Mouse (Mus musculus): Measurements from ENCODE around the gene Znhit3.

The Znhit3 gene

GRCm38 (mm10) chr11:84916053-84916702, at the start of gene Znhit3:
TSS of gene Znhit3 (minus strand) at chr11:84916366.
- peak; percentile 88 for ATAC-seq (ENCODE audit: low TSS enrichment)

GRCm38 (mm10) chr11:84963556-84963955, 47.4 kb upstream of the Znhit3 start:
- ATAC-seq (ENCODE audit: low TSS enrichment), result no peak

GRCm38 (mm10) chr11:84962536-84962935, 46.4 kb upstream of the Znhit3 start:
- no peak for ATAC-seq (ENCODE audit: low TSS enrichment)

DNA sequence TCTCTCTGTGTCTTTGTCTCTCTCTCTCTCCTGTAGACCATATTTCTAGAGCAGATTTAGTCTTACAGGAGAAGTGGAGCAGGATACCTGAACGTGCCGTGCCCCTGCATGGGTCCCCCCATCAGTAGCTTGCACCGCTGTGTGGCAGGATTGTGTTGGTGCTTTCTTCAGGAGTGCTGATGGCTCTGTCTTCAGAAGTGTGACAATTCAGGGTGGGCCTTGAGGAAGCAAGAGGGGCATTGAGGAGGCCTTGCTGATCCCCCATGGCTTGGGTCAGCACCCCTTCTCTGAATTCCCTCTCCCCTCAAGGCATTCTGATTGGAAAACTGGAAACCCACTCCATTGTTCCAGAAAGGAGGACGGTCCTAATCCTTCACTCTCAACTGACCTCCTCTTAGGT, 45.4 kb upstream of the Znhit3 start:
- no peak for ATAC-seq (ENCODE audit: low TSS enrichment)

DNA sequence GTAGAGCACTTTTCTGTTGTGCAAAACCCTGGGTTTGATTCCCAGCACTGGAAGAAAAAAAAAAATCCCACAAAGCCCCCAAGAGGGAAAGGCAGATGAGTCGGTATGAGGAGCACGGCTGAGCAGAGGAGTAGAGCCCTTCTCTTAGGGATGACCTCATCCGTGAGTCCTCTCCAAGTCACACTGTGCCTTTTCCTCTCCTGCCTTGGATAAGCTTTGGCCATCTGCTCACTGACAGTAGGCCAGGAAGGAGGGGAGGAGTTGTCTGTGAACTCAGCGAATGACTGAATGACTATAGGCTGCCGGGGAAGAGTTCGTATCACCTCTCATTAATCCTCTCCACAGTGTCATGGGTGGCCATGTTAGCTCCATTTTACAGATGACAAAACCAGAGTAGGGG, 44.6 kb upstream of the Znhit3 start:
- ATAC-seq (ENCODE audit: low TSS enrichment), result no peak

DNA sequence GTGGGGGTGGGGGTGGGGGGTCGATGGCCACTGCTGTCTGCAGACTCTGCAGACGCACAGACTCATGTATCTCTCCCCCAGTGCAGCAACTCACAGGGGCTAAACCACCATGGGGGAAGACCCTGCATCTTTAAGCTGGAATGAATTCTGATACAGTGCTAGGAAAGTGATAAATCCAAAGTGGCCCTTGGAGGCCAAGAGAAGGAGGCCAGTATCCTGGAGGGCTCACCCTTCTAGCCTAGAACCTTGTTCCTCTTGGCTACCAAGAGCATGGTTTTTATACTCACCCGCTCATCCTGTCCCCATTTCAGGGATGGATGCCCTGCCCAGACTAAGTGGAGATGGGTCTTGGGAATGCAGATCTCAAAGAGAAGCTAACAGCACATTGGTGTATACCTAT, 44.1 kb upstream of the Znhit3 start:
- no peak for ATAC-seq (ENCODE audit: low TSS enrichment)

- no peak for ATAC-seq (ENCODE audit: low TSS enrichment)
These were observed 43.6 kb upstream of the Znhit3 start for GRCm38 (mm10) chr11:84959701-84960181.

DNA sequence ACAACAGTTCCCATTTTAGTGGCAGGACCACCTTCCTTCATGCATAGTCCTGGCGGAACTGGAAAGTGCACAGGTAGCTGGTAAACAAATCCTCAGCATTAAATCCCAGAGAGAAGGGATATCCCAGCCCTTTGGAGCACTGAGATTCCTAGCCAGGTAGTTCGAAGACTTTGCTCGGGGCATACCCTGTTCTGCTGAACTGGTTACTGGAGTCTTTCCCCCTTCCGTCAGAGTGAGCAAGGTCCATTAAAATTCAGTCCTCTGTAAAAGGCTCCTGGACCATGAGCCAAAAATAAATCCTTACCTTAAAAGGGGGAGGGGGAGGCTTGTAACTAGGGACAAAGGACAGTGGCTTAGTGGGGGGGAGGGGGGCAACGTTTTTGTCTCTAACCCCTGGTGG, 43.0 kb upstream of the Znhit3 start:
- ATAC-seq (ENCODE audit: low TSS enrichment), result no peak

DNA sequence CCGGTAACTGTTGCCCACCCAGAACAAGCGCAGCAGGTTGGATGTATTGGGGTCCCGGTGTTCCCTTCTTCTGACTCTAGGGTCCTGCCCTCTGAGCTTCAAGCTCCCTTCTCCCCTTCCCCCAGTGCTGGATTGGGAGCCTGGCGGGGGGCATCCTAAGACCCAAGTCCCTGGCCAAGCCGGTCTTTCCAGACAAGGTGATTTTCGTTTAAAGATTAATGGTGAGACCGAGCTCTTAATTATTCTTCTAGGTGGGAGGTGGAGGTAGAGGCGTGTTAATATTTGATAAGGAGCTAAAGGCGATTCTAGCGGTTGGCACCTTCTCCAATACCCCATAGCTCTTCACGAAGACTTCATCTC, 42.1 kb upstream of the Znhit3 start:
- ATAC-seq (ENCODE audit: low TSS enrichment), result no peak

DNA sequence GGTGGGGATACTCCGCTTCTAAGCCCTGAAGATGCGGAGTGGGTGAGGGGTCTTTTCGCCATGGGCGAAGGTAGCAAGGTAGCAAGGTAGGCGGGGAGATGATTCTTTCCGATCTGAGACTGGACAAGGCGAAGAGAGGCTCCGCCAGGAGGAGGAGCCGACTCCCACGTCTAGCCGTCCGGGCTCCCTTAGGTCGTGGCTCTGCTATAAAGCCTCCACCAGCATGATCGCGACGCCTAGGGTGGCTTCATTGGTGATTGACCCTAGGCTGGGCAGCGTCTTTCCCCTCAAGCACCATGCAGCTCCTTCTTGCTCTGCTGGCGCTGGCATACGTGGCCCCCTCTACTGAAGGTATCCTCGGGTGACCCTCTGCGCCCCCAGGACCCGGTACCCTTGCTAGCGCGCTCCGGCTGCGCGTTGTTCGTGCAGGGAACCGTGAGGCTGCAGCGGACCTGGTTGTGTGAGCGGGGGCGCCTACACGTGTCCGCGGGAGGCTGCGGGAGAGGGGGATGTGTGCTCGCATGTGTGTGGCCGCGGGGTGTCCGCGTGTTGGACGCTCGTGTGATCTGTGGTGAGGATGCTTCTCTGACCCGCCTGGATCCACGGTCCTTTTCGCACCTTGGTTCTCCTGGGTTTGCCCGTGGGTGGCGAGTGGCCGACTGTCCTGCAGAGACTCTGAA, 41.6 kb upstream of the Znhit3 start, which contains the start of gene Car4:
Gene Car4, plus strand, starts transcription at position 196 of the 680 bp plus-strand sequence.
- peak; percentile 48 for ATAC-seq (ENCODE audit: low TSS enrichment)

DNA sequence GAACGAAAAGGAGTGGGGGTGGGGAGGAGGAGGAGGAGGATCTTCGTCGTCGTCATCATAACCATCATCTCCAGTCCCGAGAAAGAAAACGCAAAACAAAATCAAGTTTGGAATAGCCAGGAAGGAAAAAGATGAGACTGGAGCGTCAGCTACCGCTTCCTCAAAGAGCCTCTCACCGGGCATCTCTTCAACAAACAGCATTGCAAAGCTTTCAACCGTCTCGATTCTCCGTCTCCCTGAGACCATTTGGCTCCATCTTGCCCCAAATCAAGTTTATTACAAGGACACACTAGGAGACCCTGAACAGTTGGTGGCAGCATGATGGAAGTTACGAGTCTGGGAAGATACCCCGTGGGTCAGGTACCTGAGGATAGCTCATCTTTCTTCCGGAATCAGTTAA, 41.0 kb upstream of the Znhit3 start:
- ATAC-seq (ENCODE audit: low TSS enrichment), result peak; percentile 7; the same call in 1 of the 2 replicates

DNA sequence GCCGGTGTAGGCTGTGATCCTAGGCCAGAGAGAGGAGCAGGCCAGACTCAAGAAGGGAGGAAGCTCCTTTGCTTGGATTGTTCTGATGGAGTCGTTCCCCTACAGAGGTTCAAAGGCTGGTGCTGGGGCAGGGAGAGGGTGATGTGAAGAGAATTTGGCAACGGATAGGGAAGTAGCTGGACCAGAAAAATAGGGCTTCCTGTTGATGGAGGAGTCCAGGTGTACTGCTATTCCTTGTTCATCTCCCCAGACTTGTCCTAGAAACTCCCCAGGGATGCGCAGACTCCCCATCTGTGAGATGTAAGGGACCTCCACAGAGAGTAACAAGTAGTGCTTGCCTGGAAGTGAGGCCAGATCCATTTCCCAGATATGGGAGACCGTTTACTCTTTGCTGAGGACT, 40.2 kb upstream of the Znhit3 start:
- ATAC-seq (ENCODE audit: low TSS enrichment), result no peak

- ATAC-seq (ENCODE audit: low TSS enrichment), result no peak
These were observed 36.4 kb upstream of the Znhit3 start for GRCm38 (mm10) chr11:84952611-84953010.

GRCm38 (mm10) chr11:84948526-84948925, 32.4 kb upstream of the Znhit3 start:
- no peak for ATAC-seq (ENCODE audit: low TSS enrichment)

DNA sequence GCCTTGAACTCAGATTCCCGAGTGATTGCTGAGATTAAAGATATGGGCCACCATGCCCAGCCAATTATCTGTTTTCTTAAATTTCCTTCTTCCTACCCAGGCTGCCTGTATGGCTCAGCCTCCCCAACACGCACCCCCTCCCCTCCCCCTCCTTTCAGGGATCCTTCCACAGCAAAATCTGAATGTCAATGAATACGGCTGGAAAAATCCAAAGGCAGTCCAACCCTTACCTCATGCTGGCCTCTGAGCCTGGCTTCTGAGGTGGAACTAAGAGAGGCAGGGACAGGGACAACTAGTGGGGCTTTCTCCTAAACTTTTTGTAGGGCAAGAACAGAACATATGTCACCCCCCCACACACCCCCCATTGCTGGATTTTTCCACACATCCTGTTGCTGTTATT, 31.9 kb upstream of the Znhit3 start:
- ATAC-seq (ENCODE audit: low TSS enrichment), result no peak

GRCm38 (mm10) chr11:84947206-84947605, 31.0 kb upstream of the Znhit3 start:
- peak; percentile 29; the same call in 1 of the 2 replicates for ATAC-seq (ENCODE audit: low TSS enrichment)

GRCm38 (mm10) chr11:84945841-84946240, 29.7 kb upstream of the Znhit3 start:
- ATAC-seq (ENCODE audit: low TSS enrichment), result no peak

GRCm38 (mm10) chr11:84944639-84945435, 28.7 kb upstream of the Znhit3 start:
- ATAC-seq (ENCODE audit: low TSS enrichment), result no peak

DNA sequence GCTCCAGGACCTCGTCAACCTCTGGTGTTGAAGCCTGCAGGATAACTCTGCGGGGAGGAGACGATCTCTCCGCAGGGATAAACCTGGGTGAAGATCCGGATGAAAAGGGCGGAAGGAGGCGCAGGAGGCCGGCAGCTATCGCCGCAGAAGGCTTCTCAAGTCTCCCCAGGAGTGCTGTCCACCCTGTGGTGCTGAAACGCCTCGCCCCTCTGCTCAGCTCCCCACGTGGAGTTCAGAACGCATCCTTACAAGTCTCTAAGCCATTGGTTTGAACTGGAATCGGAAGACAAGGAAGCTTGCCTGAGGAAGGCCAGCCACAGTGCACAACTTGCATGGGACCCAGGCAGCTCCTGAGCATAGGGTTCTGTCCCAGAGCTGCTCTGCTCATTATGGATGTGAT, 27.8 kb upstream of the Znhit3 start:
- no peak for ATAC-seq (ENCODE audit: low TSS enrichment)

GRCm38 (mm10) chr11:84940140-84940539, 24.0 kb upstream of the Znhit3 start:
- peak; percentile 5; the same call in 1 of the 2 replicates for ATAC-seq (ENCODE audit: low TSS enrichment)

GRCm38 (mm10) chr11:84939508-84940053, 23.4 kb upstream of the Znhit3 start:
- ATAC-seq (ENCODE audit: low TSS enrichment), result peak; percentile 94

- ATAC-seq (ENCODE audit: low TSS enrichment), result no peak
These were observed 16.1 kb upstream of the Znhit3 start for GRCm38 (mm10) chr11:84932261-84932660.
